Mouse (Mus musculus) ES-Bruce4 (cell line): ENCODE measurements at regions not wholly inside any gene's neighbourhood (a gene's known extent, or its start where the extent isn't known, plus 50 kb on each side); places are given as distances from the start of the nearest gene placed in this dataset.

ENCODE experiments used
- CTCF ChIP-seq: IDR thresholded peaks from one replicate; pipeline ENCODE4 v1.8.1; 2011; ENCODE audit warnings: low read depth, low read length
- POLR2A ChIP-seq: IDR thresholded peaks from one replicate; pipeline ENCODE4 v1.8.1; 2011; ENCODE audit warnings: low read length; ENCODE audit not compliant: insufficient read depth

DNA sequence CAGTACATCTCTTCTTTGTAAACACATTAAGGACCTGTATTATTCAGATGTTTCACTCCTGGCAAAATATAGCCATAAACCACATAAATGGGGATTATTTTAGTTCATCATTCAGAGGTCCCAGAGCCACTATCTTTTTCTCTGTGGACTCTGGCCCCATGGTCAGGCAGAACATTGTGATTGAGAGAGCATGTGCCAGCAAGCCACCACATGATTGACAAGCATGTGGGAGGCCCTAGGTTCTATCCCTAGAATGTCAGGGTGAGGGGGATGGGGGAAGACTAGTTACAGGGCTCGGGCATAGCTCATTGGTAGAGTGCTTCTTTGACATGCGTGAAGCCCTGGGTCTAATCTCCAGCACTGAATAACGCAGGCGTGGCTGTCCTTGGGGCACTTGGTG lies 57.1 kb upstream of the Foxn2 start:
- TF ChIP-seq POLR2A (no peak), CTCF (no peak)
